Mouse (Mus musculus) liver, adult (tissue): ENCODE measurements around the gene Aldh1l1.
A peak's percentile ranks its signal among the peaks of the same experiment; 100 is the strongest.

Experiments
- GATA4 ChIP-seq: IDR thresholded peaks from 2 replicates; pipeline ENCODE4 v1.6.1; 2014; ENCODE audit warnings: mild to moderate bottlenecking, low read length; ENCODE audit not compliant: insufficient replicate concordance

Gene Aldh1l1

GRCm38 (mm10) chr6:90466847-90467410 is 19.3 kb upstream of the Aldh1l1 start:
- no peak for TF ChIP-seq GATA4

GRCm38 (mm10) chr6:90468216-90468615 is 18.0 kb upstream of the Aldh1l1 start:
- TF ChIP-seq GATA4: no peak

GRCm38 (mm10) chr6:90469041-90469440 is 17.2 kb upstream of the Aldh1l1 start:
- TF ChIP-seq GATA4: no peak

GRCm38 (mm10) chr6:90470255-90470654 is 16.0 kb upstream of the Aldh1l1 start:
- no peak for TF ChIP-seq GATA4

GRCm38 (mm10) chr6:90470947-90471541 is 15.2 kb upstream of the Aldh1l1 start:
- TF ChIP-seq GATA4: no peak

GRCm38 (mm10) chr6:90472079-90472478 is 14.1 kb upstream of the Aldh1l1 start:
- no peak for TF ChIP-seq GATA4

- no peak for TF ChIP-seq GATA4
These were observed 13.5 kb upstream of the Aldh1l1 start for GRCm38 (mm10) chr6:90472697-90473096.

- no peak for TF ChIP-seq GATA4
These were observed 12.4 kb upstream of the Aldh1l1 start for GRCm38 (mm10) chr6:90473630-90474360.

GRCm38 (mm10) chr6:90474361-90474750 is 11.9 kb upstream of the Aldh1l1 start:
- no peak for TF ChIP-seq GATA4

- no peak for TF ChIP-seq GATA4
These were observed 10.9 kb upstream of the Aldh1l1 start for GRCm38 (mm10) chr6:90475176-90475853.

GRCm38 (mm10) chr6:90475854-90476212 is 10.4 kb upstream of the Aldh1l1 start:
- TF ChIP-seq GATA4: peak; percentile 80

- TF ChIP-seq GATA4: no peak
These were observed 9.2 kb upstream of the Aldh1l1 start for GRCm38 (mm10) chr6:90476941-90477518.

GRCm38 (mm10) chr6:90484249-90484648 is 2.0 kb upstream of the Aldh1l1 start:
- TF ChIP-seq GATA4: no peak

GRCm38 (mm10) chr6:90484876-90485275 is 1.4 kb upstream of the Aldh1l1 start:
- TF ChIP-seq GATA4: no peak

- no peak for TF ChIP-seq GATA4
These were observed 1.3 kb downstream of the Aldh1l1 start for GRCm38 (mm10) chr6:90487531-90487930.

- peak; percentile 80; the same call in 1 of the 2 replicates for TF ChIP-seq GATA4
These were observed 3.3 kb downstream of the Aldh1l1 start for GRCm38 (mm10) chr6:90489532-90489931.

- TF ChIP-seq GATA4: no peak
These were observed 4.7 kb downstream of the Aldh1l1 start for GRCm38 (mm10) chr6:90490976-90491375.
